Mouse (Mus musculus) midbrain, embryonic 14.5 days (tissue): ENCODE results near the gene Msh5. TPM values are rescaled to one million over a fixed set of nuclear protein-coding genes. Genes with fewer than 3 reads are reported as not detected.

ENCODE experiments used
- ATAC-seq: fragments of 200-750 bp; cut with Nextera tagmentation; 2 replicates; pipeline ENCODE4 v1.8.0; 2017; ENCODE audit warnings: moderate number of reproducible peaks, moderate library complexity; ENCODE audit not compliant: low FRiP score, low TSS enrichment
- DNase-seq: peaks from one replicate; pipeline ENCODE4 v3.0.0-alpha.2; 2015
- H3K27ac ChIP-seq: fragments of 300-500 bp; sonication (generic); replicated peaks from 2 replicates; pipeline ENCODE4 v1.5.1; 2014; ENCODE audit warnings: mild to moderate bottlenecking, low read depth, low read length, moderate library complexity
- H3K27me3 ChIP-seq: fragments of 300-500 bp; sonication (generic); 2 replicates; pipeline ENCODE4 v1.6.1; 2014; ENCODE audit warnings: low read length, control low read depth, mixed read lengths; ENCODE audit not compliant: control insufficient read depth, insufficient read depth
- H3K36me3 ChIP-seq: fragments of 300-500 bp; sonication (generic); 2 replicates; pipeline ENCODE4 v1.6.1; 2014; ENCODE audit warnings: low read length, control low read depth; ENCODE audit not compliant: control insufficient read depth, insufficient read depth
- H3K4me1 ChIP-seq: fragments of 300-500 bp; sonication (generic); 2 replicates; pipeline ENCODE4 v1.6.1; 2014; ENCODE audit warnings: mild to moderate bottlenecking, antibody characterized with exemption, low read length, control low read depth; ENCODE audit not compliant: control insufficient read depth, insufficient read depth
- H3K4me2 ChIP-seq: fragments of 300-500 bp; sonication (generic); 2 replicates; pipeline ENCODE4 v1.6.1; 2014; ENCODE audit warnings: mild to moderate bottlenecking, low read length, moderate library complexity
- H3K4me3 ChIP-seq: fragments of 300-500 bp; sonication (generic); replicated peaks from 2 replicates; pipeline ENCODE4 v1.5.1; 2014; ENCODE audit warnings: low read depth, low read length
- H3K9ac ChIP-seq: fragments of 300-500 bp; sonication (generic); replicated peaks from 2 replicates; pipeline ENCODE4 v1.6.1; 2014; ENCODE audit warnings: mild to moderate bottlenecking, low read length, moderate library complexity
- H3K9me3 ChIP-seq: fragments of 300-500 bp; sonication (generic); 2 replicates; pipeline ENCODE4 v1.6.1; 2016; ENCODE audit warnings: low read length, control low read depth, mixed read lengths; ENCODE audit not compliant: control insufficient read depth
- WGBS: fragments of 180-500 bp; shearing (Covaris S2); extraction: QIAGEN DNeasy Blood & Tissue Kit; methylation state at CpG from one replicate; pipeline ENCODE4 v1.1.7; 2014; 5-methylcytosine and 5-hydroxymethylcytosine counted together
- polyA plus RNA-seq: library from polyadenylated mRNA; unstranded; fragments of >200 nt; fragmentation: Nextera tagmentation; extraction: Ambion mirVana; gene quantifications from 2 replicates; pipeline ENCODE4 v1.2.1, GENCODE M21; 2014

Msh5 gene
- polyA plus RNA-seq, 1 experiment from 2014 or later, result 2.8 TPM

DNA sequence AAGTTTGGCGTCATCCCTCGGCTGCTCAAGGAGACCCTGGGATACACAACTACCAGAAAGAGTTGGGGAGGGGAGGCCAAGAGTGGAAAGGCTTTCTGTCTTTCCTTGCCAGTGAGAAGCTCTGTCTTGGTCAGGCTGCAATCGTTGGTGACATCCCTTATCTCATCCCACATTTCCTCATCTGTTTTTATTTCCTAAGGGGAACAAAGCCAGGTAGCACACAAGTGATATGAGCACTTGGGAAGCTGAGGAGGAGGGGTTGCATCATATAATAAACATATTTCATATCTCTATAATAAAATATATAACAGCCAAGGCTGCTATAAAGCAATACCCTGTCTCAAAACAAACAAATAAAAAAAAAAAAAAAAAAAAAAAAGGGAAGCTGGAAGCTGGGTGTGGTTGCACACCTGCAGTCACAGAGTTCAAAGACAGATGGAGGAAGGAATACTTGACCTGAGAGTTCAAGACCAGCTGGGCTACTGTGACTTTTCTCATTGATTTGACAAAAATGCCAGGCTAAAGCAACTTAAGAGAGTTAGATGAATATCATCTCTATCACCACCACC, 37.5 kb upstream of the Msh5 start:
- no peaks in the 10 kb centered on the region for H3K36me3 ChIP-seq

GRCm38 (mm10) chr17:35082841-35083576, 36.5 kb upstream of the Msh5 start:
- 89% methylated on average over 16 of the region's 16 CpGs for WGBS
- Histone ChIP-seq H3K9me3 (no peaks in the 10 kb centered on the region), H3K4me3 (no peak overlapping the region), H3K36me3 (no peaks in the 10 kb centered on the region), H3K27me3 (no peaks in the 10 kb centered on the region), H3K9ac (no peak overlapping the region), H3K4me2 (no peak overlapping the region), H3K27ac (no peak overlapping the region), H3K4me1 (no peaks in the 10 kb centered on the region)
- DNase-seq (no peak), ATAC-seq (no peak)

More for the DNA sequence above, 37.5 kb upstream of the Msh5 start:
- Histone ChIP-seq H3K9ac (no peak overlapping the region), H3K4me3 (no peak overlapping the region), H3K27ac (no peak overlapping the region), H3K4me2 (no peak overlapping the region), H3K9me3 (no peaks in the 10 kb centered on the region), H3K27me3 (no peaks in the 10 kb centered on the region), H3K4me1 (no peaks in the 10 kb centered on the region)
- no peak for ATAC-seq
- DNase-seq, result no peak
- WGBS, result 82% methylated on average over 3 of the region's 3 CpGs

DNA sequence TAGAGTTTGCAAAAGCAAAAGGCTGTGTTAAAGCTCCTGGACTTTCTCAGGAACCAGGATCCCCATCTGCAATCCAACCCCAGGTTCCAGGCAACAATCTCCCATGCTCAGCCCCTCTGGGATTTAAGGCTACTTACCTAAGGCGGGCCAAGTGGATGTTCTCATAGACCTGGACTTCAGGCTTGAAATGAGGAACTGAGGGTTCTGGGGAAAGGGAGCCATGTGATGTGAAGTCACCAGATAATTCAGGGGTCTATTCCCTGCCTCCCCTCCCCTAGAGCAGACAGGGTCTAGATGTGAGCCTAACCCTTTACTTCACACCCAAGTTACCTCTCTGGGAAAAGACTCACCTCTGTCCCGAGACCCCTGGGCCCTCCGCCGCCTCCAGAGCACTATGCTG, 34.2 kb upstream of the Msh5 start:
- H3K9me3 ChIP-seq, result no peaks in the 10 kb centered on the region
- H3K27me3 ChIP-seq, result no peaks in the 10 kb centered on the region
- 81% methylated on average over 4 of the region's 4 CpGs for WGBS
- no peaks in the 10 kb centered on the region for H3K36me3 ChIP-seq
- no peak overlapping the region for H3K4me3 ChIP-seq
- DNase-seq, result no peak
- no peak overlapping the region for H3K27ac ChIP-seq
- no peak overlapping the region for H3K9ac ChIP-seq
- no peaks in the 10 kb centered on the region for H3K4me1 ChIP-seq
- ATAC-seq, result no peak
- H3K4me2 ChIP-seq, result no peak overlapping the region

DNA sequence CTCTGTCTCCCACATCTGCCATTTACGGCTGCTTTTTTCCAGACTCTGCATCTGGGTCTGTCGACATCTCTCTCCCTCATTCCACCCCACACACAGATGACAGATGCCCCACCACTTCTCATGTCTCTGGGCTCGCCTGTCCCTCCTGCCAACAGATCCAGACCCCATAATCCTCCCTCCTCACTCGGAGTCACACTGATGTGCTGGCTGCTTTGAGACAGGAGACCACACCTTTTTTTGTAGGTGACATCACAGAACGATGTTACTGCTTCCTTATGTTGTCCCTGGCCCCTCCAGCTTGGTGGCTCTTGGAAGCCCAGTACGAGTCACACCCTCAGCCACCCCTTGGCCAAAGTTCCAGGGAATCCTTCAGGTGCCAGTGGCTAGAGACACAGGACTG, 33.7 kb upstream of the Msh5 start:
- H3K4me2 ChIP-seq, result no peak overlapping the region
- H3K4me3 ChIP-seq, result no peak overlapping the region
- H3K36me3 ChIP-seq, result no peaks in the 10 kb centered on the region
- WGBS, result 57% methylated on average over 6 of the region's 6 CpGs
- DNase-seq, result no peak
- H3K4me1 ChIP-seq, result no peaks in the 10 kb centered on the region
- no peaks in the 10 kb centered on the region for H3K9me3 ChIP-seq
- H3K9ac ChIP-seq, result no peak overlapping the region
- ATAC-seq, result no peak
- no peak overlapping the region for H3K27ac ChIP-seq
- no peaks in the 10 kb centered on the region for H3K27me3 ChIP-seq

DNA sequence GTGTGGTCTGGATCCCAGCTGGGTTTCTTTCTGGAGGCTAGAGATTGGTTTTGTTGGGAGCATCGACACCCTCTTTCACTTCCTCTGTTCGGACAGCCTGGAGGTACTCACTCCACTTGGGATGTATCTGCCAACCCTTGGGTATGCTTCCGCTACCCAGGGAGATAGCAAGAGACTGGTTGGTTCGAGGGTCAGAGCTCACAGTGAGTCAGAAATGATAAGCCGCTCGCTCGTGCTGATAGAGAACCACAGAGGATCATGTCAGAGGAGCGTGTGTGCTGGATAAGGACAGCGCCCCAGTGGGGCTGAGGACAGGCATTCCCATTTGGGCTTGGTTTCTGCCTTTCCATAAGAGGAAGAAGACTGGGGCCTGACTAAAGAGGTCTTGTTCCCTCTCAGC, 33.2 kb upstream of the Msh5 start:
- Histone ChIP-seq H3K4me1 (no peaks in the 10 kb centered on the region), H3K27me3 (no peaks in the 10 kb centered on the region), H3K9ac (no peak overlapping the region), H3K4me3 (no peak overlapping the region), H3K27ac (no peak overlapping the region), H3K4me2 (no peak overlapping the region), H3K36me3 (no peaks in the 10 kb centered on the region), H3K9me3 (no peaks in the 10 kb centered on the region)
- ATAC-seq, result no peak
- 68% methylated on average over 9 of the region's 9 CpGs for WGBS
- no peak for DNase-seq

GRCm38 (mm10) chr17:35077786-35078233, 31.3 kb upstream of the Msh5 start, which contains the start of gene Ly6g6d:
Ly6g6d (minus strand) TSS chr17:35078065.
- ATAC-seq (no peak), DNase-seq (peak; percentile 46)
- H3K4me3 ChIP-seq, result no peak within 1 kb of the TSS

DNA sequence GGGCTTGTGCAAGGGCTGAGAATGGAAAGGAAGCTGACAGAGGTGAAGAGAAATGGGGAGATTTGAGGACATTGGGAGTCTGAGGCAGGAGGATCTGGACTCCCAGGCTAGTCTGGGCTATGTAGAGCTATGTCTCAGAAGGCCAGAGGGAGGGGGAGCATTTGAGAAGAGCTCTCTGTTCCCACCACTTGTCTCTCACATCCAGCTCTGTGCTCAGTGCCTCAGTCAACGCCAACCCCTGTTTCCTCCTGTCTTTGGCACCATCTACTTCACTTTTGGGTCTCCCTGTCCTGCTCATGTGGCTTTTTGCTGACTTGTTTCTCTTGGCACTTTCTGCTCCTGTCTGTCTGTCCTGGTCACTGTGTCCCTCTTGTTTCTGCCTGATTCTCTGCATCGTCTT, 30.7 kb upstream of the Msh5 start:
- no peak overlapping the region for H3K4me3 ChIP-seq
- peak; percentile 15 for DNase-seq
- WGBS, result 44% methylated on average over 2 of the region's 2 CpGs
- no peak overlapping the region for H3K9ac ChIP-seq
- H3K4me2 ChIP-seq, result peak overlapping the region; percentile 47
- no peak overlapping the region for H3K27ac ChIP-seq
- no peaks in the 10 kb centered on the region for H3K4me1 ChIP-seq
- no peaks in the 10 kb centered on the region for H3K27me3 ChIP-seq
- H3K9me3 ChIP-seq, result no peaks in the 10 kb centered on the region
- no peak for ATAC-seq
- H3K36me3 ChIP-seq, result no peaks in the 10 kb centered on the region

More at GRCm38 (mm10) chr17:35077786-35078233, 31.3 kb upstream of the Msh5 start, which contains the start of gene Ly6g6d:
- Histone ChIP-seq H3K9ac (no peak within 1 kb of the TSS; the same call in 1 of the 2 replicates), H3K4me2 (peak within 1 kb of the TSS; percentile 47), H3K4me1 (no peaks in the 10 kb centered on the region), H3K27ac (no peak within 1 kb of the TSS), H3K36me3 (no peaks in the 10 kb centered on the region), H3K27me3 (no peaks in the 10 kb centered on the region), H3K9me3 (no peaks in the 10 kb centered on the region)
- 8% methylated on average over 14 of the region's 14 CpGs for WGBS

- ATAC-seq (no peak), DNase-seq (no peak)
- no peak within 1 kb of the TSS; the same call in 1 of the 2 replicates for H3K9ac ChIP-seq
- peak within 1 kb of the TSS; percentile 47 for H3K4me2 ChIP-seq
- H3K4me1 ChIP-seq, result no peaks in the 10 kb centered on the region
- H3K27me3 ChIP-seq, result no peaks in the 10 kb centered on the region
- no peaks in the 10 kb centered on the region for H3K36me3 ChIP-seq
- no peaks in the 10 kb centered on the region for H3K9me3 ChIP-seq
- H3K4me3 ChIP-seq, result no peak within 1 kb of the TSS
- H3K27ac ChIP-seq, result no peak within 1 kb of the TSS
- 36% methylated on average over 10 of the region's 10 CpGs for WGBS
Observed at GRCm38 (mm10) chr17:35076507-35077176, 30.1 kb upstream of the Msh5 start, which contains the start of gene Ly6g6e. Ly6g6e (plus strand) TSS chr17:35076902.
